Mouse (Mus musculus) embryo, embryonic 10 days (tissue): ENCODE data around the gene Gatad2a.
"Not testable (repeated sequence)": the region's sequence is repeated elsewhere in the genome, so short reads cannot be mapped to it uniquely, and the experiment has no call there.

Experiments used
- DNase-seq: peaks from one replicate; pipeline ENCODE4 v3.0.0-alpha.2; 2015; ENCODE audit warnings: low spot score

Gatad2a gene

GRCm38 (mm10) chr8:69988936-69989335, 7.2 kb downstream of the Gatad2a start:
- not testable (repeated sequence) for DNase-seq

- no peak for DNase-seq
These were observed 8.4 kb downstream of the Gatad2a start for GRCm38 (mm10) chr8:69987744-69988143.

- DNase-seq, result no peak
These were observed 11.2 kb downstream of the Gatad2a start for GRCm38 (mm10) chr8:69984876-69985553.

- DNase-seq, result no peak
These were observed 17.7 kb downstream of the Gatad2a start for GRCm38 (mm10) chr8:69978456-69978855.

- no peak for DNase-seq
These were observed 21.4 kb downstream of the Gatad2a start for GRCm38 (mm10) chr8:69974806-69975205.

GRCm38 (mm10) chr8:69974194-69974614, 22.0 kb downstream of the Gatad2a start:
- peak; percentile 95 for DNase-seq

- peak; percentile 52 for DNase-seq
These were observed 22.6 kb downstream of the Gatad2a start for GRCm38 (mm10) chr8:69973442-69974161.

GRCm38 (mm10) chr8:69973063-69973441, 23.1 kb downstream of the Gatad2a start:
- DNase-seq, result no peak

GRCm38 (mm10) chr8:69970880-69971279, 25.3 kb downstream of the Gatad2a start:
- no peak for DNase-seq

- no peak for DNase-seq
These were observed 28.8 kb downstream of the Gatad2a start for GRCm38 (mm10) chr8:69967291-69967933.

- DNase-seq, result no peak
These were observed 36.9 kb downstream of the Gatad2a start for GRCm38 (mm10) chr8:69959241-69959640.

- DNase-seq, result no peak
These were observed 38.3 kb downstream of the Gatad2a start for GRCm38 (mm10) chr8:69957879-69958278.

GRCm38 (mm10) chr8:69957419-69957818, 38.8 kb downstream of the Gatad2a start:
- no peak for DNase-seq

GRCm38 (mm10) chr8:69956651-69957050, 39.5 kb downstream of the Gatad2a start:
- DNase-seq, result no peak

GRCm38 (mm10) chr8:69954642-69955041, 41.5 kb downstream of the Gatad2a start:
- no peak for DNase-seq

GRCm38 (mm10) chr8:69954213-69954612, 42.0 kb downstream of the Gatad2a start:
- no peak for DNase-seq

GRCm38 (mm10) chr8:69950300-69950699, 45.9 kb downstream of the Gatad2a start:
- DNase-seq, result no peak

- not testable (repeated sequence) for DNase-seq
These were observed 53.7 kb downstream of the Gatad2a start for GRCm38 (mm10) chr8:69942495-69942894.

- DNase-seq, result no peak
These were observed 55.8 kb downstream of the Gatad2a start for GRCm38 (mm10) chr8:69940386-69940785.

GRCm38 (mm10) chr8:69939633-69940032, 56.6 kb downstream of the Gatad2a start:
- peak; percentile 81 for DNase-seq

- DNase-seq, result no peak
These were observed 57.8 kb downstream of the Gatad2a start for GRCm38 (mm10) chr8:69938245-69938982.

- DNase-seq, result no peak
These were observed 58.7 kb downstream of the Gatad2a start for GRCm38 (mm10) chr8:69937466-69937865.
